Mouse (Mus musculus): ENCODE results near the gene Cops4. TPM values are rescaled to one million over a fixed set of nuclear protein-coding genes. Genes with fewer than 3 reads are reported as not detected.

Cops4 gene
- total and polyA plus RNA-seq, 2 experiments from 2014 or later, result 100 to 168 TPM

DNA sequence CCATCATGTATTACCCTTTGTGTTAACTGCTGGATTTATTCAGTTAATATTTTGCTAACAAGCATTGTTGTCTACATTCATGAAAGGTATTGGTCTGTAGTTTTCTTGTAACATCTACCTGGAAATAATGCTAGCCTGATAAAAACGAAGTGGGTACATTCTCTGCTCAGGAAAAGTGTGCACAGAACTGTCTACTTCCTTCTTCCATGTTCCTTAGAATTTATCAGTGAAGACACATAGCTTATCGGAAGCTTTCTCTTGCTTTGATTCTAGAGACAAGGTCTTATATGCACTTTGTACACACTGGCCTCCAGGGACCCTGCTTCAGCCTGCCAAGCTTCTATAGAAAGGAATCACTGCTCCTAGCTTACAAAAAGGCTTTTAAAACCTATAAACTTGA is 28.8 kb upstream of the Cops4 start:
- no peaks in the 10 kb centered on the region for H3K27me3 ChIP-seq (ENCODE audit: insufficient read depth, low read length)
- no peak overlapping the region for H3K9ac ChIP-seq (replicated peaks; ENCODE audit: low read length, poor library complexity, severe bottlenecking)
- H3K4me3 ChIP-seq (ENCODE audit: low read depth, low read length), result no peak overlapping the region
- no peaks in the 10 kb centered on the region for H3K9me3 ChIP-seq (ENCODE audit: low read length)
- 89% methylated on average over 2 of the region's 2 CpGs for WGBS
- no peaks in the 10 kb centered on the region for H3K36me3 ChIP-seq (ENCODE audit: insufficient read depth, low read length)
- no peak overlapping the region for H3K27ac ChIP-seq (ENCODE audit: low read depth, low read length)
- TF ChIP-seq CTCF (IDR thresholded peaks at IDR 0.05), result no peak
- ATAC-seq (ENCODE audit: low FRiP score) (no peak), DNase-seq (ENCODE audit: low spot score) (no peak)
- H3K4me2 ChIP-seq (ENCODE audit: low read depth, low read length, poor library complexity, severe bottlenecking), result no peak overlapping the region
- no peaks in the 10 kb centered on the region for H3K4me1 ChIP-seq (ENCODE audit: insufficient read depth, low read length)

DNA sequence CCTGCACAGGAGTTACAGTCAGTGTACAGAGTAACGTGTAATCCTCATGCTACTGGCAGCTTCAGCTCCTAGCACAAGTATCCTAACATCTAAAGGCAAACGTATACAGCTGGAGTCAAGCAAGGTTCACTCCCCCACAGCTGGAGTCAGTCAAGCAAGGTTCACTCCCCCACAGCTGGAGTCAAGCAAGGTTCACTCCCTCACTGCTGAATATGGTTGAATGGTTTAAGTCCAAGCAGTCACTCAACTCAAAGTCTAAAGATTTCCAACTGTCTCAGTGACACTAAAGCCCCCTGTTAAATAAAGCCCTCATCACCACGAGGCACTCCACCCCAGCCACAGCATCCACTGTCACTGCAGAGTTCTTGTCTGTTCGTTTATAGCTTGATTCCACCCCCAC is 26.4 kb upstream of the Cops4 start:
- Histone ChIP-seq H3K9me3 (ENCODE audit: low read length) (no peaks in the 10 kb centered on the region), H3K4me3 (ENCODE audit: low read depth, low read length) (no peak overlapping the region), H3K4me2 (ENCODE audit: low read depth, low read length, poor library complexity, severe bottlenecking) (no peak overlapping the region), H3K4me1 (ENCODE audit: insufficient read depth, low read length) (no peaks in the 10 kb centered on the region), H3K9ac (replicated peaks; ENCODE audit: low read length, poor library complexity, severe bottlenecking) (no peak overlapping the region), H3K36me3 (ENCODE audit: insufficient read depth, low read length) (no peaks in the 10 kb centered on the region), H3K27ac (ENCODE audit: low read depth, low read length) (no peak overlapping the region), H3K27me3 (ENCODE audit: insufficient read depth, low read length) (no peaks in the 10 kb centered on the region)
- TF ChIP-seq CTCF (IDR thresholded peaks at IDR 0.05), result no peak
- no peak for ATAC-seq (ENCODE audit: low FRiP score)
- DNase-seq (ENCODE audit: low spot score), result no peak
- 59% methylated on average over 4 of the region's 4 CpGs for WGBS

DNA sequence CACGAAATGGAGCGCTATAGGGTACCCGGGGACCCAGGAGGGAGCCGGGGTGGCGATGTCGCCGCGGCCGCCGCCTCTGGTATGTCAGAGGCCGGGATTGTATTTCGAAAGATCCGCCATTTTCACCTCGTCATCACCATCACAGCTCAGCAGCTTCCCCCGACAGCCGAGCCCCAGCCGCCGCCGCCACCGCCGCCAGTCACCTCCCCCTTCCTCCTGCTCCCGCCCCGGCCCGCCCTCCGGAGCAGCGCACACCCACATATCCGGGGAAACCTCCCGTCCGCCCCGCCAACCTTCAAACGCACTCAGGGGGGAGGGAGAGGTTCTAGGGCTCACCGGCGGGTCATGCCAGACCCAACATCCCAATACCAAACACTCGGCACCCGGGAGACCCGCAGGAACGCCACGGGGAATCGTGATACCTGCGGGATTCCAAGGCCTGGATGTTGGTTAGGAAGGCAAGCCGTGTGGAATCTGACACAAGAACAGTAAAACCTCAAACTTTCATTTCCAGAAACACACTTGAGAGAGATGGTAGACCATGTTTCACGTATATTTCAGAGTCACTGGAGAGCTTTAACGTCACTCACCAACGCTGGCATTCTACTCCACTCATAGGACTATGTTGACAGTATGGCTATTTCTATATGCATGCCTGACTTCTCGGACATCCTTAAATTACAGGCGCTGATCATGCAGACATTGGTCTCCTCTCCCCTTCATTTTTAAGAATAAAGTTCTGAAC is 19.5 kb upstream of the Cops4 start:
- Histone ChIP-seq H3K4me1 (ENCODE audit: insufficient read depth, low read length) (peaks cover 12% of the 10 kb centered on the region), H3K27me3 (ENCODE audit: insufficient read depth, low read length) (no peaks in the 10 kb centered on the region), H3K36me3 (ENCODE audit: insufficient read depth, low read length) (no peaks in the 10 kb centered on the region), H3K4me3 (ENCODE audit: low read depth, low read length) (peak overlapping the region; percentile 83), H3K9ac (replicated peaks; ENCODE audit: low read length, poor library complexity, severe bottlenecking) (peak overlapping the region; percentile 83), H3K9me3 (ENCODE audit: low read length) (no peaks in the 10 kb centered on the region), H3K4me2 (ENCODE audit: low read depth, low read length, poor library complexity, severe bottlenecking) (peak overlapping the region; percentile 93), H3K27ac (ENCODE audit: low read depth, low read length) (peak overlapping the region; percentile 62)
- DNase-seq (ENCODE audit: low spot score), result peak; percentile 70
- WGBS, result 2% methylated on average over 41 of the region's 46 CpGs
- ATAC-seq (ENCODE audit: low FRiP score), result peak; percentile 70
- TF ChIP-seq CTCF (IDR thresholded peaks at IDR 0.05), result no peak

DNA sequence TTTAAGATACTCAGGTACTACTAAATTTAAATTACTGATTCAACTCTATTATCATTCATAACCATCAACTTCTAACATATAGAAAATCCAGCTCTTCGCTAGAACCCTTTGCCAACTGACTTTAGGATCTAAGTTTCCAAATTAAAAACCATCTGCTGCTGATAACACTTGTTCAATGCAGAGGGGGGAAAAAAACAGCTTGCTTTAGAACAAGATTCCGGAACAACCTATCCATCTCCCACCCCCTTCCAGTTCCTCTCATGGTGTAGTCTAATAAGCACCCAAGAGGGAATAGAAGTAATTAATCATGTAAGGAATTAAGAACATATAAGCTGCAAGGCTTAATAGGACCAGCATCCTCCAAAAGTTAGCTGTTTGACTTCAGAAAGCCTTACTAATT is 18.9 kb upstream of the Cops4 start:
- ATAC-seq (ENCODE audit: low FRiP score) (no peak), DNase-seq (ENCODE audit: low spot score) (no peak)
- no peaks in the 10 kb centered on the region for H3K27me3 ChIP-seq (ENCODE audit: insufficient read depth, low read length)
- no peak for TF ChIP-seq CTCF (IDR thresholded peaks at IDR 0.05)
- H3K9ac ChIP-seq (replicated peaks; ENCODE audit: low read length, poor library complexity, severe bottlenecking), result peak overlapping the region; percentile 54; the same call in 1 of the 2 replicates
- WGBS, result 18% methylated on average over 2 of the region's 2 CpGs
- no peaks in the 10 kb centered on the region for H3K36me3 ChIP-seq (ENCODE audit: insufficient read depth, low read length)
- peak overlapping the region; percentile 93 for H3K4me2 ChIP-seq (ENCODE audit: low read depth, low read length, poor library complexity, severe bottlenecking)
- H3K9me3 ChIP-seq (ENCODE audit: low read length), result no peaks in the 10 kb centered on the region
- peak overlapping the region; percentile 59; the same call in 1 of the 2 replicates for H3K27ac ChIP-seq (ENCODE audit: low read depth, low read length)
- H3K4me1 ChIP-seq (ENCODE audit: insufficient read depth, low read length), result peaks cover 12% of the 10 kb centered on the region
- H3K4me3 ChIP-seq (ENCODE audit: low read depth, low read length), result peak overlapping the region; percentile 83

DNA sequence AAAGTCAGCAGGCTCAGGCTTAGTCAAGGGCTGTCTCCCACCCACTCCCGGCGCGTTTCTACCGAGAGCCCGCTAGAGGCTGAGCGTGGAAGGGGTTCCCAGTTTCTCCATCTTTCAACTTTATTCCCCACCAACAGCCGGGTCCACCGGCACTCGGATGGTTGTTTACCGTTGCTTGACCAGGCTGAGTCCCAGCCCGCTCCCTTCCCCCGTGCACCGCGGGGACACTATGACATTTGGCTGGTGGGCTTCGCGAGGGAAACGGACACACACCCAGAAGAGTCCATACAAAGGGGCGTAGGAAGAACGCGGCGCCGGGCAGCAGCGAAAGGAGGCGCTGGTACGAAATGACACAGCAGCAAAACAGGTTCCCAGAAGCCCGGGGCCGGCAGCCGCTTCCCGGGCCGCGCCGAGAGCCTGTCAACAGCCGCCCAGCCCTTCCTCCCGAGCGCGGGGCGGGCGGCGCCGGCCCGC is 18.2 kb upstream of the Cops4 start:
- ATAC-seq (ENCODE audit: low FRiP score), result peak; percentile 12; the same call in 1 of the 2 replicates
- TF ChIP-seq CTCF (IDR thresholded peaks at IDR 0.05), result peak; percentile 38
- Histone ChIP-seq H3K9me3 (ENCODE audit: low read length) (no peaks in the 10 kb centered on the region), H3K4me1 (ENCODE audit: insufficient read depth, low read length) (peaks cover 12% of the 10 kb centered on the region), H3K27ac (ENCODE audit: low read depth, low read length) (peak overlapping the region; percentile 59; the same call in 1 of the 2 replicates), H3K36me3 (ENCODE audit: insufficient read depth, low read length) (no peaks in the 10 kb centered on the region), H3K9ac (replicated peaks; ENCODE audit: low read length, poor library complexity, severe bottlenecking) (peak overlapping the region; percentile 54), H3K27me3 (ENCODE audit: insufficient read depth, low read length) (no peaks in the 10 kb centered on the region), H3K4me3 (ENCODE audit: low read depth, low read length) (peak overlapping the region; percentile 83), H3K4me2 (ENCODE audit: low read depth, low read length, poor library complexity, severe bottlenecking) (peak overlapping the region; percentile 93)
- peak; percentile 47 for DNase-seq (ENCODE audit: low spot score)
- WGBS, result 0% methylated on average over 36 of the region's 41 CpGs

DNA sequence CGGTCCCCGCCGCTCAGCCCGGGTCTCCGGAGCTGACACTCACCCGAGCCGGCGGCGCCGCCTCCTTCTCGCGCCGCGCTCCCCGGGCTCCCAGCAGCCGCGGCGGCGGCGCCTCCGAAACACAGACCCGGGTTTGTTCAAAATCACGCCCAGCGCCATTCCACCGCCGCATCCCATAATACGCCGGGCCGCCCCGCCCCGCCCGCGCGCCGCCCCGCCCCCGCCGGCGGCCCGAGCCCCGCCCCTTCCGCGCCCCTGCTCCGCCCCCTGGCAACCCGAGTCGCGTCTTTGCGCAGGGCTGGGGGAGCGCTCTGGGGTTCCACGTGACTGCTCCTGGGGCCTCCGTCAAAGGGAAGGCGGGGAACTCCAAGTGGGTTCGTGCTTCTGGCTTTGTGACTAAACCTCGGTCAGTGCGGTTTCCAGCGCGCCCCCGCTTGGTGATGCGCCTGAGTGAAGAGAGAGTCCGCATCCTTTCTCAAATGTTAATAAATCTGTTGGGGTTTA is 17.6 kb upstream of the Cops4 start, which contains the start of gene Lin54:
TSS of gene Lin54 (minus strand) at position 182 of the 504 bp plus-strand sequence.
- H3K9me3 ChIP-seq (ENCODE audit: low read length), result no peaks in the 10 kb centered on the region
- ATAC-seq (ENCODE audit: low FRiP score) (peak; percentile 93), DNase-seq (ENCODE audit: low spot score) (peak; percentile 94)
- H3K27ac ChIP-seq (ENCODE audit: low read depth, low read length), result peak within 1 kb of the TSS; percentile 59
- H3K4me1 ChIP-seq (ENCODE audit: insufficient read depth, low read length), result peaks cover 12% of the 10 kb centered on the region
- peak within 1 kb of the TSS; percentile 54 for H3K9ac ChIP-seq (replicated peaks; ENCODE audit: low read length, poor library complexity, severe bottlenecking)
- peak within 1 kb of the TSS; percentile 93 for H3K4me2 ChIP-seq (ENCODE audit: low read depth, low read length, poor library complexity, severe bottlenecking)
- WGBS, result 1% methylated on average over 45 of the region's 60 CpGs
- peak within 1 kb of the TSS; percentile 83 for H3K4me3 ChIP-seq (ENCODE audit: low read depth, low read length)
- no peaks in the 10 kb centered on the region for H3K36me3 ChIP-seq (ENCODE audit: insufficient read depth, low read length)
- TF ChIP-seq CTCF (IDR thresholded peaks at IDR 0.05), result peak; percentile 59
- H3K27me3 ChIP-seq (ENCODE audit: insufficient read depth, low read length), result no peaks in the 10 kb centered on the region
